7 mouse cellular contexts compared by ENCODE assay signal in genomic region chr11:105967741-105968574, GRCm38 (mm10). TPM values are rescaled to one million over a fixed set of nuclear protein-coding genes. Genes with fewer than 3 reads are reported as not detected.
DNase-seq lines count a peak whose midpoint lies in the region; ATAC-seq lines count a peak whose summit lies in the region.

Ace (plus strand) TSS chr11:105967945.

- H3K36me3 ChIP-seq in forebrain, embryonic 12.5 days (replicated peaks): no peaks in the 10 kb centered on the region

- peak within 1 kb of the TSS; percentile 99 for H3K4me2 ChIP-seq in forebrain, embryonic 12.5 days

- no peak within 1 kb of the TSS for H3K27ac ChIP-seq in forebrain, embryonic 12.5 days

- peaks cover 55% of the 10 kb centered on the region for H3K27me3 ChIP-seq in forebrain, embryonic 12.5 days

- peak within 1 kb of the TSS; percentile 58 for H3K9ac ChIP-seq in forebrain, embryonic 12.5 days

- no peaks in the 10 kb centered on the region for H3K9me3 ChIP-seq in forebrain, embryonic 12.5 days

- H3K4me1 ChIP-seq in forebrain, embryonic 12.5 days: peaks cover 15% of the 10 kb centered on the region

- whole genome bisulfite sequencing in forebrain, embryonic 12.5 days: under 1% methylated on average over 67 of the region's 76 CpGs

- DNase-seq in urinary bladder, postnatal 14 days (ENCODE audit: low spot score): peak; percentile 37
- DNase-seq in urinary bladder, postnatal 36 days (ENCODE audit: low spot score in 2 of 2): no peak
- peak; percentile 52 to 63 for DNase-seq in heart, postnatal 14 days
- DNase-seq in left cerebral cortex, postnatal 25 days (ENCODE audit: low spot score in 2 of 2): no peak
- no peak for DNase-seq in frontal cortex, postnatal 10 days (ENCODE audit: low spot score in 2 of 2)

- peak; percentile 65 for ATAC-seq in forebrain, embryonic 12.5 days (ENCODE audit: low FRiP score)
- ATAC-seq in megakaryocyte progenitor cell, adult 5-6 weeks (replicated peaks; ENCODE audit: poor library complexity): 0 out of 2 replicates have a peak, but pooled peaks have one; percentile 34

- intact Hi-C loops in heart, postnatal 14 days (cut with DNase I): loop anchor here (2.0 kb wide), 1 partner anchor 23 kb away; no protein-coding TSS in a partner anchor
- intact Hi-C loops in left cerebral cortex, postnatal 25 days (cut with DNase I): loop anchor here (2.0 kb wide), 1 partner anchor 41 kb away; no protein-coding TSS in a partner anchor

- peak within 1 kb of the TSS; percentile 61 for H3K4me3 ChIP-seq in forebrain, embryonic 12.5 days (replicated peaks)

RNA-seq across cellular contexts. Expression of gene Ace, which starts in this region (rescaled TPM):
- polyA plus RNA-seq in forebrain, embryonic 12.5 days (2016; fragmentation: Nextera tagmentation; extraction: Ambion mirVana): 0.60 and 0.78 TPM in 2 replicates
- 10 to 100 TPM; 28.7 to 31.6 TPM for total RNA-seq in heart, postnatal 14 days (2021)
- total RNA-seq in left cerebral cortex, postnatal 25 days (2021): 10 to 100 TPM; 10.9 to 12.2 TPM
- total RNA-seq in megakaryocyte progenitor cell, adult 5-6 weeks (2015): 0.15 and 0.59 TPM in 2 replicates
- 0.04 and 0.10 TPM in 2 replicates for total RNA-seq in megakaryocyte progenitor cell, adult 5-6 weeks (2017)

Comparison
In these comparisons a context has a peak if more than half of its experiments do, and no peak if none do; other contexts are left out.
1. RNA of gene Ace (total RNA-seq): 28.7 to 31.6 TPM in heart, postnatal 14 days and 10.9 to 12.2 TPM in left cerebral cortex, postnatal 25 days; 0.04 to 0.59 TPM in megakaryocyte progenitor cell, adult 5-6 weeks; every median in the first group is over 4 times any median in the second.
2. DNase-seq: peak in urinary bladder, postnatal 14 days (single experiment) and heart, postnatal 14 days (2 of 2); none in urinary bladder, postnatal 36 days (0 of 2), left cerebral cortex, postnatal 25 days (0 of 2) and frontal cortex, postnatal 10 days (0 of 2).
3. Peak in ATAC-seq, H3K4me3 ChIP-seq, H3K9ac ChIP-seq and H3K4me2 ChIP-seq in forebrain, embryonic 12.5 days; RNA of the gene not detected or under 1 TPM.
4. Peak in ATAC-seq in megakaryocyte progenitor cell, adult 5-6 weeks; RNA of the gene not detected or under 1 TPM.